Mouse (Mus musculus): ENCODE data around the gene Zfand5.
"Not testable (repeated sequence)": the region's sequence is repeated elsewhere in the genome, so short reads cannot be mapped to it uniquely, and the experiment has no call there.

Zfand5 gene

GRCm38 (mm10) chr19:21271741-21272654 is at the start of gene Zfand5:
Zfand5 (plus strand) TSS chr19:21272278.
- in situ Hi-C loops (cut with MboI, MseI), result loop anchor here (5.0 kb wide), 1 partner anchor 145 kb away; no protein-coding TSS in a partner anchor

GRCm38 (mm10) chr19:21227131-21227530 is 44.9 kb upstream of the Zfand5 start:
- in situ Hi-C loops (cut with MboI, MseI), result no loop called here

- in situ Hi-C loops (cut with MboI, MseI), result no loop called here
These were observed 44.3 kb upstream of the Zfand5 start for GRCm38 (mm10) chr19:21227754-21228153.

- in situ Hi-C loops (cut with MboI, MseI), result not testable (repeated sequence)
These were observed 23.3 kb upstream of the Zfand5 start for GRCm38 (mm10) chr19:21248730-21249129.

GRCm38 (mm10) chr19:21253846-21254245 is 18.2 kb upstream of the Zfand5 start:
- in situ Hi-C loops (cut with MboI, MseI), result no loop called here

- in situ Hi-C loops (cut with MboI, MseI), result no loop called here
These were observed 16.2 kb upstream of the Zfand5 start for GRCm38 (mm10) chr19:21255920-21256319.

- in situ Hi-C loops (cut with MboI, MseI), result no loop called here
These were observed 12.6 kb upstream of the Zfand5 start for GRCm38 (mm10) chr19:21259453-21259852.

- in situ Hi-C loops (cut with MboI, MseI), result loop anchor here (5.0 kb wide), 1 partner anchor 223 kb away; no protein-coding TSS in a partner anchor
These were observed 11.8 kb upstream of the Zfand5 start for GRCm38 (mm10) chr19:21260280-21260679.

- in situ Hi-C loops (cut with MboI, MseI), result loop anchor here (5.0 kb wide), 1 partner anchor 144 kb away; no protein-coding TSS in a partner anchor
These were observed 892 bp upstream of the Zfand5 start for GRCm38 (mm10) chr19:21271186-21271585.

GRCm38 (mm10) chr19:21272655-21273284 is 692 bp downstream of the Zfand5 start:
- in situ Hi-C loops (cut with MboI, MseI), result loop anchor here (5.0 kb wide), 1 partner anchor 145 kb away; no protein-coding TSS in a partner anchor

GRCm38 (mm10) chr19:21273440-21273839 is 1.4 kb downstream of the Zfand5 start:
- in situ Hi-C loops (cut with MboI, MseI), result loop anchor here (5.0 kb wide), 1 partner anchor 146 kb away; no protein-coding TSS in a partner anchor

- in situ Hi-C loops (cut with MboI, MseI), result loop anchor here (5.0 kb wide), 1 partner anchor 147 kb away; no protein-coding TSS in a partner anchor
These were observed 2.1 kb downstream of the Zfand5 start for GRCm38 (mm10) chr19:21274181-21274591.

GRCm38 (mm10) chr19:21274714-21275113 is 2.6 kb downstream of the Zfand5 start:
- in situ Hi-C loops (cut with MboI, MseI), result loop anchor here (5.0 kb wide), 1 partner anchor 147 kb away; no protein-coding TSS in a partner anchor

GRCm38 (mm10) chr19:21276317-21276716 is 4.2 kb downstream of the Zfand5 start:
- in situ Hi-C loops (cut with MboI, MseI), result no loop called here

GRCm38 (mm10) chr19:21286421-21287097 is 14.5 kb downstream of the Zfand5 start:
- in situ Hi-C loops (cut with MboI, MseI), result no loop called here

GRCm38 (mm10) chr19:21297411-21297810 is 25.3 kb downstream of the Zfand5 start:
- in situ Hi-C loops (cut with MboI, MseI), result no loop called here

GRCm38 (mm10) chr19:21301787-21302186 is 29.7 kb downstream of the Zfand5 start:
- in situ Hi-C loops (cut with MboI, MseI), result no loop called here

- in situ Hi-C loops (cut with MboI, MseI), result no loop called here
These were observed 35.7 kb downstream of the Zfand5 start for GRCm38 (mm10) chr19:21307755-21308154.

GRCm38 (mm10) chr19:21310364-21310763 is 38.3 kb downstream of the Zfand5 start:
- in situ Hi-C loops (cut with MboI, MseI), result not testable (repeated sequence)

GRCm38 (mm10) chr19:21315701-21316100 is 43.6 kb downstream of the Zfand5 start:
- in situ Hi-C loops (cut with MboI, MseI), result no loop called here

- in situ Hi-C loops (cut with MboI, MseI), result no loop called here
These were observed 47.5 kb downstream of the Zfand5 start for GRCm38 (mm10) chr19:21319618-21320017.

GRCm38 (mm10) chr19:21325333-21325732 is 53.3 kb downstream of the Zfand5 start:
- in situ Hi-C loops (cut with MboI, MseI), result no loop called here
